Mouse (Mus musculus): ENCODE measurements around the gene Olfr630. TPM values are rescaled to one million over a fixed set of nuclear protein-coding genes. Genes with fewer than 3 reads are reported as not detected.

The Olfr630 gene
- total RNA-seq (2023), result not detected

DNA sequence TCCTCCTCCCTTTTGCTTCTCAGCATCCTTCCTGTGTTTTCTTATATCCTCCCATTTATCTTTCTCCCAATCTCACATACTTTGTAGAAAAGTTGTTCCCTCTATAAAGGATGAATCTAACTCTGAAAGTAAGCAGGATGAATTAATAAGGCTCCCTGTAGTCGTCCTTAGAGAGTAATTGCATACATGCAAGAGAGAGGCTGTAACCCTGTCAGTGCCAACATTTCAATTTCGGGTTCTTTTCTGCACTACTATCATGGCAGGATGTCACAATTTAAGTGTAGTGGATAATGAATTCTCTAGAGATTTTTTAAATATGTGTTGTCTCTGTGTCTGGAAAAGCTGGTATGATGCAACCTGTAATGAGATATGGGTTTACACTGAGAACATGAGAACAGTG is at the start of gene Olfr630:
Gene Olfr630, minus strand, starts transcription at position 101 of the 400 bp plus-strand sequence.

DNA sequence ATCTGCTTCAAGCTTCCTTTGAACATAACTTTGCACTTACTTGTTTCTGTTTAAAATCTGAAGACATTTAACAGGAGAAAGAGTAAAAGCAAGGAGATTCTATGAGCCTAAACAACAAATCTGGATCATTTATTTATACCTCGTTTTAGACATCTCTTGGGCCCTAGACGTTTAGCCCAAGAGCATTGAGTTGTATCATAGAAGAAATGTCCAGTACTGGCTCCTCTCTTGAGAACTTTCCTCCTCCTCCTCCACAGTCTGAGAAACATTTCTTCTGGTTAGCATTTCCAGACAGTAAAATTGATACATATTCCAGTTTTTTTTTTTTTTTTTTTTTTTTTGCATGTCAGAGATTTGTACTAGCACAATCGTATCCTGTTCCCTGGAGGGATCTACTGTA is 34.6 kb upstream of the Olfr630 start, which contains the start of gene Olfr67:
Gene Olfr67, minus strand, starts transcription at position 101 of the 400 bp plus-strand sequence.

DNA sequence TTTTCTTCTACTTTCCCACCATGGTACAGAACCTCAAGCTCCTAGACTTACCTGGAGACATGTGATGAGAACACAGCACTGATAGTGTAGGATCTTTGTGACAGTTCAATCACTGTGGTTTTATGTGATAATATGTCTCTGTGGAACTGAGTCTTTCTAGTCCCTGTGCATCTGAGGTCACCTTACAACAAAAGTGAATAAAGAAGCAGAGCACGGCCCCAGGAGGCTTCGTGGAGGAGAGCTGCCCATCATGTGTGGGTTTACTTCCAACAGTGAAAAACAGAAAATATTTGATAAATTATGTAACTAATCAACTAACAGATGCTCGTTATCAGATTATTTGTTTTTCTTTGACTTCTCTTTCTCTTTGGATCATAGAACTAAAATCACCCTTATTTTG is 22.5 kb upstream of the Olfr630 start, which contains the start of gene Olfr68:
Gene Olfr68, minus strand, starts transcription at position 101 of the 400 bp plus-strand sequence.

DNA sequence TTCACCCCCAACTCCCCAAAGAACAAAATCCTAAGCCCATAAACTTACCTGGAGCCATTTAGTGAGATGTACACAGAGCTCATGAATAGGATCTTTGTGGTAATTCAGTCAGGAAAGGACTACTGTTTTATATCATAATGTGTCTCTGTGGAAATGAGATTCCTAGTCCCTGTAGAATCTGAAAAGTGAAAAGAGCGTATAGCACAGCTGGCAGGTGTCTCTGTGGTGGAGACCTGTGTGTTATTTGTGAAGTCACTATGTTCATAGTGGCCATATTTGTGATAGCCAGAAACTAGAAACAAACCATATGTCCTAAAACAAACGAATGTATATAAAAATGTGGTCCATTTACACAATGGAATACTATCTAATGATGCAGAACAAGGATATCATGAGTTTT is 14.4 kb upstream of the Olfr630 start, which contains the start of gene Olfr69:
Gene Olfr69, minus strand, starts transcription at position 101 of the 400 bp plus-strand sequence.

GRCm38 (mm10) chr7:103744843-103745242 is 12.3 kb downstream of the Olfr630 start, which contains the start of gene Olfr629:
Gene Olfr629 (minus strand): TSS chr7:103744943.

DNA sequence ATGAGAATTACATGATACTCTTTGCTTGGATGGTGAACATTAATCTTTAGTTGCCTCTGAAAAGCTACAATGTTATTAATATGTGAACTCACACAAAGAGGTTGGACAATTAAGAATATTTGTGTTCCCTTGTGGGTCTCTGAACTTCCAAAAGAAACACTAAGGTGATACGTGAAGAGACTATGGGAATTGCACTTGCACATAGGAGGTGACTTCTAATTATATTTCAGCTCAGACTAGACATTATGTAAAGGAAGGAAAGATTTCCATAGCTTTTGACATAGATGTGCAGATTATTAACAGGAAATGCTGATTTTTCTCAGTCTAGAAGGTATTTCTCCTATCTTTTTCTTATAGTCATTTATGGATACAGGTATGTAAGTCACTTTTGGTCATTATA is 27.1 kb downstream of the Olfr630 start, which contains the start of gene Olfr628:
Gene Olfr628, plus strand, starts transcription at position 301 of the 400 bp plus-strand sequence.

GRCm38 (mm10) chr7:103714371-103714770 is 42.8 kb downstream of the Olfr630 start, which contains the start of gene Olfr243:
Gene Olfr243 (plus strand): TSS chr7:103714671.

Other genes starting within 250 kb of the Olfr630 start
- not detected for gene Olfr610, start 245.2 kb downstream of the Olfr630 start, total RNA-seq (2023)
- gene Olfr611, start 236.5 kb downstream of the Olfr630 start, total RNA-seq (2023), result not detected
- not detected for gene Olfr612, start 214.6 kb downstream of the Olfr630 start, total RNA-seq (2023)
- not detected for gene Olfr613, start 209.3 kb downstream of the Olfr630 start, total RNA-seq (2023)
- not detected for gene Olfr615, start 201.3 kb downstream of the Olfr630 start, total RNA-seq (2023)
- not detected for gene Olfr616, start 188.2 kb downstream of the Olfr630 start, total RNA-seq (2023)
- not detected for gene Olfr617, start 184.3 kb downstream of the Olfr630 start, total RNA-seq (2023)
- not detected for gene Olfr618, start 167.2 kb downstream of the Olfr630 start, total RNA-seq (2023)
- not detected for gene Olfr619, start 156.8 kb downstream of the Olfr630 start, total RNA-seq (2023)
- not detected for gene Olfr620, start 144.8 kb downstream of the Olfr630 start, total RNA-seq (2023)
- not detected for gene Olfr622, start 114.6 kb downstream of the Olfr630 start, total RNA-seq (2023)
- gene Olfr623, start 93.6 kb downstream of the Olfr630 start, total RNA-seq (2023), result not detected
- under 1 TPM in 1 of 2 experiments, not detected in 1; 0.07 TPM for gene Olfr624, start 86.1 kb downstream of the Olfr630 start, total RNA-seq (2023)
- gene Olfr625-ps1, start 74.6 kb downstream of the Olfr630 start, total RNA-seq (2023), result not detected
- gene Olfr243, start 42.7 kb downstream of the Olfr630 start, total RNA-seq (2023), result not detected
- gene Olfr628, start 27.0 kb downstream of the Olfr630 start, total RNA-seq (2023), result not detected
- gene Olfr629, start 12.4 kb downstream of the Olfr630 start, total RNA-seq (2023), result not detected
- gene Olfr69, start 14.3 kb upstream of the Olfr630 start, total RNA-seq (2023), result not detected
- gene Olfr68, start 22.4 kb upstream of the Olfr630 start, total RNA-seq (2023), result not detected
- gene Olfr67, start 34.5 kb upstream of the Olfr630 start, total RNA-seq (2023), result not detected
- 100 to 1,000 TPM; 136 to 209 TPM for gene Hbb-bt, start 56.7 kb upstream of the Olfr630 start, total RNA-seq (2023)
- gene Hbb-bs, start 70.8 kb upstream of the Olfr630 start, total RNA-seq (2023), result 1,000 to 10,000 TPM in 1 of 2 experiments, 100 to 1,000 TPM in 1; 881 to 1,070 TPM
- not detected for gene Hbb-bh2, start 83.2 kb upstream of the Olfr630 start, total RNA-seq (2023)
- gene Hbb-bh1, start 85.8 kb upstream of the Olfr630 start, total RNA-seq (2023), result not detected
- not detected for gene Hbb-y, start 95.9 kb upstream of the Olfr630 start, total RNA-seq (2023)
- not detected for gene Olfr66, start 128.9 kb upstream of the Olfr630 start, total RNA-seq (2023)
- gene Olfr64, start 137.2 kb upstream of the Olfr630 start, total RNA-seq (2023), result not detected
- gene Olfr65, start 146.2 kb upstream of the Olfr630 start, total RNA-seq (2023), result not detected
- not detected for gene Olfr631, start 171.5 kb upstream of the Olfr630 start, total RNA-seq (2023)
- gene Olfr632, start 177.0 kb upstream of the Olfr630 start, total RNA-seq (2023), result not detected
- gene Olfr633, start 187.1 kb upstream of the Olfr630 start, total RNA-seq (2023), result not detected
- not detected for gene Olfr635, start 213.8 kb upstream of the Olfr630 start, total RNA-seq (2023)
- not detected for gene Olfr638, start 241.4 kb upstream of the Olfr630 start, total RNA-seq (2023)

Measured in neutrophil, adult 59 days (primary cell).